ENCODE assay signal across 13 mouse cellular contexts in genomic region chr2:6404627-6405026, GRCm38 (mm10).
A peak's percentile ranks its signal among the peaks of the same experiment; 100 is the strongest.
DNase-seq lines count a peak whose midpoint lies in the region; ATAC-seq and TF ChIP-seq lines count a peak whose summit lies in the region.
"Had no signal": no experiment of that assay in that cellular context is flagged by ENCODE, and none has a peak within 500 bp of the region (broad histone marks: within the 10 kb centered on the region; RNA-seq: fewer than 3 reads in every experiment).

No protein-coding gene starts in this region.

- WGBS in hindbrain, embryonic 10.5 days, result 84% methylated on average over 7 of the region's 7 CpGs
- WGBS in hindbrain, postnatal 0 days, result 68% methylated on average over 7 of the region's 7 CpGs
- WGBS in liver, postnatal 0 days (ENCODE audit: insufficient replicate concordance), result 79% methylated on average over 7 of the region's 7 CpGs
- 75% methylated on average over 7 of the region's 7 CpGs for WGBS in midbrain, embryonic 16.5 days

- no peak for DNase-seq in hindbrain, embryonic 10.5 days (ENCODE audit: low spot score)
- no peak for DNase-seq in hindbrain, postnatal 0 days (ENCODE audit: low spot score)
- no peak for DNase-seq in liver, postnatal 0 days
- DNase-seq in urinary bladder, postnatal 25 days (ENCODE audit: low spot score), result no peak
- DNase-seq in adrenal gland, postnatal 4 days (ENCODE audit: low spot score in 2 of 2), result no peak

- H3K27ac ChIP-seq in hindbrain, embryonic 10.5 days, result peak overlapping the region; percentile 68
- H3K27ac ChIP-seq in hindbrain, postnatal 0 days, result no peak overlapping the region
- no peak overlapping the region for H3K27ac ChIP-seq in liver, postnatal 0 days (ENCODE audit: low read depth)
- no peak overlapping the region for H3K27ac ChIP-seq in midbrain, embryonic 16.5 days (ENCODE audit: low read length)
- H3K27ac ChIP-seq: embryonic facial prominence, embryonic 15.5 days; heart, embryonic 15.5 days; hindbrain, embryonic 14.5 days; limb, embryonic 13.5 days; neural tube, embryonic 13.5 days had no signal

- ATAC-seq in hindbrain, postnatal 0 days, result no peak
- ATAC-seq in common myeloid progenitor, adult 5-6 weeks (replicated peaks; ENCODE audit: low read depth, poor library complexity, severe bottlenecking), result 0 out of 2 replicates have a peak, but pooled peaks have one; percentile 10
- ATAC-seq in liver, postnatal 0 days, result peak; percentile 34; the same call in 1 of the 2 replicates
- 0 out of 2 replicates have a peak, but pooled peaks have one; percentile 6 for ATAC-seq in midbrain, embryonic 16.5 days

- no peak for TF ChIP-seq EP300 in liver, postnatal 0 days (IDR thresholded peaks at IDR 0.05; ENCODE audit: low read depth)

- H3K9ac ChIP-seq in hindbrain, postnatal 0 days (replicated peaks; ENCODE audit: low read length), result no peak overlapping the region
- no peak overlapping the region for H3K9ac ChIP-seq in liver, postnatal 0 days (replicated peaks)
- H3K9ac ChIP-seq in midbrain, embryonic 16.5 days (ENCODE audit: low read depth, low read length), result no peak overlapping the region
- H3K9ac ChIP-seq: embryonic facial prominence, embryonic 15.5 days; heart, embryonic 15.5 days; hindbrain, embryonic 14.5 days; limb, embryonic 13.5 days; neural tube, embryonic 13.5 days had no signal

- H3K4me3 ChIP-seq in hindbrain, embryonic 10.5 days, result no peak overlapping the region
- no peak overlapping the region for H3K4me3 ChIP-seq in hindbrain, postnatal 0 days (ENCODE audit: low read length)
- no peak overlapping the region for H3K4me3 ChIP-seq in liver, postnatal 0 days (ENCODE audit: low read depth, low read length)
- no peak overlapping the region for H3K4me3 ChIP-seq in midbrain, embryonic 16.5 days (ENCODE audit: low read depth, low read length)
- H3K4me3 ChIP-seq: embryonic facial prominence, embryonic 15.5 days; forebrain, embryonic 10.5 days; heart, embryonic 15.5 days; limb, embryonic 13.5 days; neural tube, embryonic 13.5 days had no signal

- no peaks in the 10 kb centered on the region for H3K9me3 ChIP-seq in hindbrain, embryonic 10.5 days
- no peaks in the 10 kb centered on the region for H3K9me3 ChIP-seq in hindbrain, postnatal 0 days (ENCODE audit: low read length)
- H3K9me3 ChIP-seq in liver, postnatal 0 days (ENCODE audit: low read length), result no peaks in the 10 kb centered on the region
- H3K9me3 ChIP-seq in midbrain, embryonic 16.5 days (replicated peaks; ENCODE audit: control insufficient read depth, low read length, poor library complexity, severe bottlenecking), result no peaks in the 10 kb centered on the region
- H3K9me3 ChIP-seq: embryonic facial prominence, embryonic 15.5 days; forebrain, embryonic 10.5 days; heart, embryonic 15.5 days; limb, embryonic 13.5 days; neural tube, embryonic 13.5 days had no signal

- peaks cover 15% of the 10 kb centered on the region for H3K36me3 ChIP-seq in hindbrain, embryonic 10.5 days
- no peaks in the 10 kb centered on the region for H3K36me3 ChIP-seq in hindbrain, postnatal 0 days (ENCODE audit: insufficient read depth, low read length)
- H3K36me3 ChIP-seq in liver, postnatal 0 days (replicated peaks; ENCODE audit: insufficient read depth, low read length), result peaks cover 4% of the 10 kb centered on the region; the same call in 1 of the 2 replicates
- no peaks in the 10 kb centered on the region for H3K36me3 ChIP-seq in midbrain, embryonic 16.5 days (ENCODE audit: control insufficient read depth, insufficient read depth, low read length)
- H3K36me3 ChIP-seq: heart, embryonic 15.5 days; neural tube, embryonic 13.5 days had no signal

- no peak overlapping the region for H3K4me2 ChIP-seq in hindbrain, postnatal 0 days (ENCODE audit: low read depth, low read length)
- H3K4me2 ChIP-seq in liver, postnatal 0 days (ENCODE audit: low read depth, low read length), result no peak overlapping the region
- H3K4me2 ChIP-seq in midbrain, embryonic 16.5 days (ENCODE audit: low read length), result no peak overlapping the region
- H3K4me2 ChIP-seq: embryonic facial prominence, embryonic 15.5 days; heart, embryonic 15.5 days; hindbrain, embryonic 14.5 days; limb, embryonic 13.5 days; neural tube, embryonic 13.5 days had no signal

- peaks cover 38% of the 10 kb centered on the region for H3K4me1 ChIP-seq in hindbrain, embryonic 10.5 days (replicated peaks)
- H3K4me1 ChIP-seq in hindbrain, postnatal 0 days (ENCODE audit: insufficient read depth, low read length), result no peaks in the 10 kb centered on the region
- H3K4me1 ChIP-seq in liver, postnatal 0 days (ENCODE audit: insufficient read depth), result no peaks in the 10 kb centered on the region; the same call in 1 of the 2 replicates
- peaks cover 14% of the 10 kb centered on the region for H3K4me1 ChIP-seq in midbrain, embryonic 16.5 days (ENCODE audit: control insufficient read depth, insufficient read depth, low read length)

- no peak for TF ChIP-seq CTCF in hindbrain, postnatal 0 days (IDR thresholded peaks at IDR 0.05; ENCODE audit: low read depth)
- TF ChIP-seq CTCF in liver, postnatal 0 days (IDR thresholded peaks at IDR 0.05; ENCODE audit: low read depth), result no peak

- H3K27me3 ChIP-seq in hindbrain, embryonic 10.5 days (ENCODE audit: insufficient read depth, poor library complexity, severe bottlenecking), result no peaks in the 10 kb centered on the region
- no peaks in the 10 kb centered on the region for H3K27me3 ChIP-seq in hindbrain, postnatal 0 days (ENCODE audit: insufficient read depth, low read length)
- H3K27me3 ChIP-seq in liver, postnatal 0 days (ENCODE audit: insufficient read depth, low read length), result no peaks in the 10 kb centered on the region
- no peaks in the 10 kb centered on the region for H3K27me3 ChIP-seq in midbrain, embryonic 16.5 days (ENCODE audit: control insufficient read depth, insufficient read depth, low read depth, low read length)
- H3K27me3 ChIP-seq: embryonic facial prominence, embryonic 15.5 days; heart, embryonic 15.5 days; limb, embryonic 13.5 days; neural tube, embryonic 13.5 days had no signal
